Mouse (Mus musculus): Measurements from ENCODE around the gene Khdc1c. TPM values are rescaled to one million over a fixed set of nuclear protein-coding genes. Genes with fewer than 3 reads are reported as not detected.

Gene Khdc1c
- total and polyA plus RNA-seq, 3 experiments = 0.05 TPM; not detected in 2

DNA sequence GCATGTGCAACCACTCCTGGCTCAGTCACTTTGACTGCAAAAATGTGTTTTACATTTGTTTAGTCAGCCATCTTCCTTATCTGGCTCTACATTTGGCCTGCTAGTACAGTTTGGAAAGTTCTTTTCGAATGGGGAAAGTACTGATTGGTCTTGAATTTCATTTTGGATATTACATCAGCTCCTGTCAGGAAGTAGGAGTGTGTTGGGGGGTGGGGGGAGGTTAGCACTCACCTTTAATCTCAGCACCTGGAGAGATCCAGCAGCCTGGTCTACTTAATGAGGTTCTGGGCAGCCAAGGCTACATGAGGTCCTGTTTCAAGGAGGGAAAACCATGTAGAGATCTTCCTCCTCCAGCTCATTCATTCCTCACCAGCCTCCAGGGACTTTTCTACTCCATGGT lies 15.1 kb downstream of the Khdc1c start, which contains the start of gene Khdc1b:
Khdc1b (plus strand) TSS at position 301 of the 400 bp plus-strand sequence.
- H3K9me3 ChIP-seq (replicated peaks) = no peaks in the 10 kb centered on the region
- DNase-seq (ENCODE audit: low spot score) = no peak
- ATAC-seq (ENCODE audit: extremely low read depth, insufficient number of reproducible peaks, low FRiP score, poor library complexity, severe bottlenecking) = no peak

DNA sequence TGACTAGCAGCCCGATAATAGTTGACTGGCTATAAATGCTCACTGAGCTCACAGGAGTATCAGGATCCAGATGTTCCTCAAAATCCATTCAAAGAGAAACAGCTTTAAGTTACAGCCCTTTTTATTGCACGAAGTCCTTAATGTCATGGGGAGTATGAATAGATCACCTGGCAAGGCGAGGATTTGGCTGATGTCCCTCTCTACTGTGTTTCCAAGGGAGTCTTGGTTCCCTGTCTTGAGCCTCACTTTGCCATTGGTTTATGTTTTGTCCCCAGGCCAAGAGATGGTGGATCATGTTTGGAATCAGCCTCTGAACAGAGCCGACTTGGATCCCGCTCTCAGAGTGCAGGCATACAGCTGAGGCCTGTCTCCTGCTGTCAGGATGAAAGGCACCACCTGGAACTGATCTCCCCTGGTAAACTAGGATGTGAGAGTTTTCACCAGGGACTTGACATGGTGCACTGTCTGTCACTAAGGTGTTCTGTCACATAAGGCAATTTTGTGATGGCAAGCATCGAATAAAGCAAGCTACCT lies 23.1 kb downstream of the Khdc1c start:
- H3K9me3 ChIP-seq (replicated peaks) = no peaks in the 10 kb centered on the region
- ATAC-seq (ENCODE audit: extremely low read depth, insufficient number of reproducible peaks, low FRiP score, poor library complexity, severe bottlenecking) (no peak), DNase-seq (ENCODE audit: low spot score) (no peak)
- H3K4me3 ChIP-seq (ENCODE audit: low read depth, low read length) = no peak overlapping the region
- H3K27me3 ChIP-seq (ENCODE audit: insufficient read depth, low read length) = peaks cover 4% of the 10 kb centered on the region; the same call in 1 of the 2 replicates
- TF ChIP-seq GATA1 (IDR thresholded peaks at IDR 0.05; ENCODE audit: borderline replicate concordance, low read length) (no peak), POLR2AphosphoS5 (IDR thresholded peaks at IDR 0.05; ENCODE audit: insufficient replicate concordance, low read depth, low read length) (no peak), GATA2 (IDR thresholded peaks at IDR 0.05; ENCODE audit: borderline replicate concordance, low read depth, low read length) (no peak), TAL1 (conservative IDR thresholded peaks at IDR 0.05; ENCODE audit: low read depth, low read length) (no peak), CTCF (IDR thresholded peaks at IDR 0.05; ENCODE audit: low read depth, low read length) (no peak)
- no peaks in the 10 kb centered on the region for H3K36me3 ChIP-seq (replicated peaks)
- no peaks in the 10 kb centered on the region for H3K4me1 ChIP-seq (ENCODE audit: insufficient read depth, low read depth, low read length)

More for the DNA sequence above, 15.1 kb downstream of the Khdc1c start, which contains the start of gene Khdc1b:
- Histone ChIP-seq H3K4me1 (ENCODE audit: insufficient read depth, low read depth, low read length) (no peaks in the 10 kb centered on the region), H3K27me3 (ENCODE audit: insufficient read depth, low read length) (no peaks in the 10 kb centered on the region), H3K4me3 (ENCODE audit: low read depth, low read length) (no peak within 1 kb of the TSS), H3K36me3 (replicated peaks) (no peaks in the 10 kb centered on the region)
- TF ChIP-seq GATA2 (IDR thresholded peaks at IDR 0.05; ENCODE audit: borderline replicate concordance, low read depth, low read length) (no peak), GATA1 (IDR thresholded peaks at IDR 0.05; ENCODE audit: borderline replicate concordance, low read length) (no peak), CTCF (IDR thresholded peaks at IDR 0.05; ENCODE audit: low read depth, low read length) (no peak), TAL1 (conservative IDR thresholded peaks at IDR 0.05; ENCODE audit: low read depth, low read length) (no peak)

DNA sequence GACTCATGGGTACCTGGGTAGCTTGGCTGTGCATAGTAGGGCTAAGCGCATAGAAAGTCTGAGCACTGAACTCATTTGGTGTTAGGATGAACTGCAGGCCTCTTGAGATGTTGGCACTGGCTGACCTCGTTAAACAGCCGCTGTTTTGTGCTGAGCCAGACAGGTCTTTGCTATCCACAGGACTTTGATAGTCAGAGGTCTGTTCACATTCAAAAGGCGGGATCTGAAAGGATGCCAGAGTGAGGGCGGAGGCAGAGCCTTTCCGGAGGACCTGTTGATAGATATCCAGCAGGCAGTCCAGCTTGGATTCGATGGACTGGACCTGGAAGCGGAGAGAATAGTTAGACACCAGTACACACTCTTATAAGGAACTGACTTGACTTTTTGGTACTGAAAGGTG lies 34.7 kb downstream of the Khdc1c start:
- Histone ChIP-seq H3K9me3 (replicated peaks) (no peaks in the 10 kb centered on the region), H3K4me1 (ENCODE audit: insufficient read depth, low read depth, low read length) (no peaks in the 10 kb centered on the region), H3K4me3 (ENCODE audit: low read depth, low read length) (no peak overlapping the region), H3K27me3 (ENCODE audit: insufficient read depth, low read length) (peaks cover 3% of the 10 kb centered on the region; the same call in 1 of the 2 replicates), H3K36me3 (replicated peaks) (no peaks in the 10 kb centered on the region)
- ATAC-seq (ENCODE audit: extremely low read depth, insufficient number of reproducible peaks, low FRiP score, poor library complexity, severe bottlenecking) (no peak), DNase-seq (ENCODE audit: low spot score) (no peak)
- TF ChIP-seq CTCF (IDR thresholded peaks at IDR 0.05; ENCODE audit: low read depth, low read length) (no peak), GATA2 (IDR thresholded peaks at IDR 0.05; ENCODE audit: borderline replicate concordance, low read depth, low read length) (no peak), GATA1 (IDR thresholded peaks at IDR 0.05; ENCODE audit: borderline replicate concordance, low read length) (no peak), TAL1 (conservative IDR thresholded peaks at IDR 0.05; ENCODE audit: low read depth, low read length) (no peak), POLR2AphosphoS5 (IDR thresholded peaks at IDR 0.05; ENCODE audit: insufficient replicate concordance, low read depth, low read length) (no peak)

DNA sequence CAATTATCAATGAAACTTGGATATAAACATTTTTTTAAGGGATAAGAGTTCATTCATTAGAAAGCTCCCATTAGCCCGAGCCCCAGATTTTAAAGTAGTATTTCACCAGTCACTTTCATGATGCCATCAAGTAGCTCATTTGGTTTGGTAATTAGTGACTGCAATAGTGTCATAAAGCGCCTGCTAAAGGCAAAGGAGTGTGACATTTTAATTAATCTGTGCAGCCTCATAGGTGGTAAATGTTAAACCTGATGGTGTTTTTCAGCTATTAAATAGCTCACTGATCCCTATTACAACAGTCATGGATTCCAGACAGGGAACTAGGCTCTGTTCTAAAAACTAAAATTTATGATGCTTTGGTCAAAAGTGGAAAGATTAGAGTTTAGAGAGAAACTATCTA lies 39.1 kb downstream of the Khdc1c start:
- DNase-seq (ENCODE audit: low spot score) (no peak), ATAC-seq (ENCODE audit: extremely low read depth, insufficient number of reproducible peaks, low FRiP score, poor library complexity, severe bottlenecking) (no peak)
- Histone ChIP-seq H3K9me3 (replicated peaks) (no peaks in the 10 kb centered on the region), H3K4me3 (ENCODE audit: low read depth, low read length) (no peak overlapping the region), H3K27me3 (ENCODE audit: insufficient read depth, low read length) (peaks cover 3% of the 10 kb centered on the region; the same call in 1 of the 2 replicates), H3K36me3 (replicated peaks) (no peaks in the 10 kb centered on the region), H3K4me1 (ENCODE audit: insufficient read depth, low read depth, low read length) (no peaks in the 10 kb centered on the region)
- no peak for TF ChIP-seq GATA1 (IDR thresholded peaks at IDR 0.05; ENCODE audit: borderline replicate concordance, low read length)
- no peak for TF ChIP-seq TAL1 (conservative IDR thresholded peaks at IDR 0.05; ENCODE audit: low read depth, low read length)
- TF ChIP-seq GATA2 (IDR thresholded peaks at IDR 0.05; ENCODE audit: borderline replicate concordance, low read depth, low read length) = no peak
- TF ChIP-seq POLR2AphosphoS5 (IDR thresholded peaks at IDR 0.05; ENCODE audit: insufficient replicate concordance, low read depth, low read length) = no peak
- TF ChIP-seq CTCF (IDR thresholded peaks at IDR 0.05; ENCODE audit: low read depth, low read length) = no peak

DNA sequence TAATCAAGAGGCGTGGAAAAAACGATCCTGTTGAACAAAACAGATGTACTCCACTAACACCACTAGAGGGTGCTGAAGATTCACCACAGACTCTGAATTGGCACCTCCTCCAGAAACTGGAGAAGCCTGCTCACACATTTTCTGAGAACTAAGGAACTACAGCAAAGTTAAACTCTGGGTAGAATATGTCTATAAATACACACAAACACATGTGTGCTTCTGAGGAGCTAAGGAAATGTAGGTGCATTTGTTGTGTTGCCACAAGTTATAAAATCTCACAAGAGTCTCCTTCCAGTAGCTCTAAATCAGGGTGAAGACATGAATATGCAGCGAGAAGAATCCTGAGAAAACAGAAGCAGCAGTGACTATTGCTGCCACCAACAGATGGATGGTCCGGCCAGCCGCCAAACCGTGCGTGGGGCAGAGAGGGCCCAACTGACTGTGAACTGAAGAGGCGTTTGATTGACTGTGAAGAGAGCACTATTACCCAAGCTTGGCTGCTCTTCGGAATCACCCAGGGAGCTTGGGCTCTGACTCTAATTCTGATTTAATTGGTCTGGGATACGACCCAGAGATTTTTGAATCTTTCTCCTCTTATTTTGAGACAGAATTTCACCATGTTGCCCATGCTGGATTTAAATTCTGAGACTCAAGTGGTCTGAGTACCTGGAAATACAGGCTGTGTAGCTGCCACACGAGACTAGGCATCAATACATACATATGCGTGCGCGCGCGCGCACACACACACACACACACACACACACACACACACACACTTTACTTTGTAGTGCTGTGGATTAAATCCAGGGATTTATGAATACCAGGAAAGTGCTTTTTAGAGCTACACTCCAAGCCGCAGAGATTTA lies 43.4 kb downstream of the Khdc1c start:
- TF ChIP-seq TAL1 (conservative IDR thresholded peaks at IDR 0.05; ENCODE audit: low read depth, low read length) (no peak), GATA1 (IDR thresholded peaks at IDR 0.05; ENCODE audit: borderline replicate concordance, low read length) (no peak), CTCF (IDR thresholded peaks at IDR 0.05; ENCODE audit: low read depth, low read length) (peak; percentile 20; the same call in 1 of the 2 replicates), GATA2 (IDR thresholded peaks at IDR 0.05; ENCODE audit: borderline replicate concordance, low read depth, low read length) (no peak), POLR2AphosphoS5 (IDR thresholded peaks at IDR 0.05; ENCODE audit: insufficient replicate concordance, low read depth, low read length) (no peak)
- DNase-seq (ENCODE audit: low spot score) = peak; percentile 30
- Histone ChIP-seq H3K9me3 (replicated peaks) (no peaks in the 10 kb centered on the region), H3K4me1 (ENCODE audit: insufficient read depth, low read depth, low read length) (no peaks in the 10 kb centered on the region), H3K27me3 (ENCODE audit: insufficient read depth, low read length) (0 out of 2 replicates have a peak, but pooled peaks cover under 1% of the 10 kb centered on the region), H3K4me3 (ENCODE audit: low read depth, low read length) (no peak overlapping the region), H3K36me3 (replicated peaks) (no peaks in the 10 kb centered on the region)
- ATAC-seq (ENCODE audit: extremely low read depth, insufficient number of reproducible peaks, low FRiP score, poor library complexity, severe bottlenecking) = no peak

DNA sequence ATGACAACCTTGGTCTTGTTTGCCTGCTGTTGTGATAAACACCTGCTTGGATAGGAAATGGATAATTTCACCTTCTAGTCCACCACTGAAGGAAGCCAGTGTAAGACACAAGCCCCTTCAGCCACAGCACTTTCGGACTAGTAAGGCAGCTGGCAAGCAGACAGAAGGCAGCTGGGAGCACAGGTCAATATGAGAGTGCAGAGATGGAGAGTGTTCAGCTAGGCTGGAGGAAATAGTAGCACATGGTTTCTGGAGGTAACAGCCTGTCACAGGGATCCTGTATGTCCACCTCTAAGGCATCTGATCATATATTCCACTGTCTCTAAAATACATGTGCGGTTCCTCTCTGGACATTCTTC lies 44.0 kb downstream of the Khdc1c start:
- no peak for DNase-seq (ENCODE audit: low spot score)
- no peak for TF ChIP-seq POLR2AphosphoS5 (IDR thresholded peaks at IDR 0.05; ENCODE audit: insufficient replicate concordance, low read depth, low read length)
- TF ChIP-seq CTCF (IDR thresholded peaks at IDR 0.05; ENCODE audit: low read depth, low read length) = no peak
- no peak for TF ChIP-seq TAL1 (conservative IDR thresholded peaks at IDR 0.05; ENCODE audit: low read depth, low read length)
- TF ChIP-seq GATA1 (IDR thresholded peaks at IDR 0.05; ENCODE audit: borderline replicate concordance, low read length) = no peak
- no peak for TF ChIP-seq GATA2 (IDR thresholded peaks at IDR 0.05; ENCODE audit: borderline replicate concordance, low read depth, low read length)
- Histone ChIP-seq H3K27me3 (ENCODE audit: insufficient read depth, low read length) (no peaks in the 10 kb centered on the region), H3K4me1 (ENCODE audit: insufficient read depth, low read depth, low read length) (no peaks in the 10 kb centered on the region), H3K4me3 (ENCODE audit: low read depth, low read length) (no peak overlapping the region), H3K9me3 (replicated peaks) (no peaks in the 10 kb centered on the region), H3K36me3 (replicated peaks) (no peaks in the 10 kb centered on the region)
- no peak for ATAC-seq (ENCODE audit: extremely low read depth, insufficient number of reproducible peaks, low FRiP score, poor library complexity, severe bottlenecking)

Measured in G1E (cell line).